Mouse (Mus musculus) embryonic fibroblast, embryonic 13.5 days (primary cell): ENCODE results near the gene Tsc22d4. TPM values are rescaled to one million over a fixed set of nuclear protein-coding genes. Genes with fewer than 3 reads are reported as not detected.
A peak's percentile ranks its signal among the peaks of the same experiment; 100 is the strongest.
"Not testable (repeated sequence)": the region's sequence is repeated elsewhere in the genome, so short reads cannot be mapped to it uniquely, and the experiment has no call there.

ENCODE experiments used
- H3K27ac ChIP-seq: 2 replicates; pipeline ENCODE4 v1.5.1; 2012; ENCODE audit warnings: low read length, control low read depth, inconsistent platforms; ENCODE audit not compliant: insufficient read depth
- H3K4me1 ChIP-seq: 2 replicates; pipeline ENCODE4 v1.6.1; 2011; ENCODE audit warnings: low read length; ENCODE audit not compliant: control insufficient read depth, insufficient read depth
- H3K4me3 ChIP-seq: 2 replicates; pipeline ENCODE4 v1.5.1; 2011; ENCODE audit warnings: mild to moderate bottlenecking, control low read depth, low read length; ENCODE audit not compliant: insufficient read depth
- CTCF ChIP-seq: IDR thresholded peaks from 2 replicates; pipeline ENCODE4 v1.5.1; 2011; ENCODE audit warnings: mild to moderate bottlenecking, control low read depth, low read length, moderate library complexity, borderline replicate concordance; ENCODE audit not compliant: insufficient read depth
- POLR2A ChIP-seq: IDR thresholded peaks from 2 replicates; pipeline ENCODE4 v1.6.1; 2011; ENCODE audit warnings: low read depth, mild to moderate bottlenecking, control low read depth, low read length, moderate library complexity
- polyA plus RNA-seq: library from polyadenylated mRNA; stranded (reverse); fragments of >200 nt; gene quantifications from 2 replicates; pipeline ENCODE4 v1.2.4, GENCODE M21; 2011; ENCODE audit warnings: low read depth; ENCODE audit not compliant: missing spikeins, insufficient read length

The Tsc22d4 gene
- polyA plus RNA-seq, 1 experiment, result 71.5 TPM

DNA sequence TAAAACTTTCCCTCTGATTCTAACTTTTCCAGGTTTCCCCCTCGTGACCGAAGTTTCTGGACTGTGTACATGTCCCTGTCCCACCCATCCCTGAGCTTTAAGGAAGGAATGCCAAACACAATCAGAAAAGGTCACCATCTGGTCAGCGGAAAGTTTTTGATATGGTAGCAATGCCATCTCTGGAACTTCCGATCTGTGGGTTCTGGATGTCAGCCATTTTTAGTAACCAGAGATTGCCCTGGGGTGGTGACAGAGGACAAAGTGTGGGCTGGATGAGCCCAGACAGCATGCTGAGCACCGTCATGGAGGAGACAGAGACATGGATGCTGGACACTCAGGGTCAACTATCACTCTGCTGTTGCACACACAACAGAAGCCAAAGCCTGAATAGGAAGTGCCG is 26.4 kb upstream of the Tsc22d4 start:
- H3K27ac ChIP-seq, result no peak overlapping the region
- TF ChIP-seq CTCF, result no peak
- no peak for TF ChIP-seq POLR2A
- H3K4me1 ChIP-seq, result no peaks in the 10 kb centered on the region
- H3K4me3 ChIP-seq, result no peak overlapping the region

DNA sequence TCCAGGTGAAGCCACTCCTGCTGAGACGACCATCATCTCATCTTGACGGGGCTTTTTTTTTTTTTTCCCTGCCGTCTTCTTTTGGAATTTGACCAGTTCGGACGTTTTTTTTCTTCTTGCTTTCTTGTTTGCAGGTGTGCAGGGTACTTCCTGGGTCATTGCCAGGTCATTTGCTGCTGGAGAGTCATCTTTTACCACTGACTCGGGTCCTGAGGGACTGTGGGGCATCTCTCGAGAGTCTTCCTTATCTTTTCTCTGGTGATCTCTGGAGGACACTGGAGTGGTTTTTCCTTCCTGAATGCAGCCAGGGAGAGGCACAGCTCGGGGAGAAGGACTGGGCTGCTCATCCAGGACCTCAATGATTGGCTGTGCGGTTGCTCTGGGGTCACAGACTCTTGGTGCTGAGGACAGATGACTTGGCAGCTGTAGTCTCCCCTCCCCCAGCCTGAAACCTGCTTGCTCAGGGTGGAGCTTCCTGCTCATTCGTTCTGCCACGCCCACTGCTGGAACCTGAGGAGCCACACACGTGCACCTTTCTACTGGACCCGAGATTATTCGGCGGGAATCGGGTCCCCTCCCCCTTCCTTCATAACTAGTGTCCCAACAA is 24.9 kb upstream of the Tsc22d4 start:
- not testable (repeated sequence) for H3K4me3 ChIP-seq, H3K27ac ChIP-seq, H3K4me1 ChIP-seq

DNA sequence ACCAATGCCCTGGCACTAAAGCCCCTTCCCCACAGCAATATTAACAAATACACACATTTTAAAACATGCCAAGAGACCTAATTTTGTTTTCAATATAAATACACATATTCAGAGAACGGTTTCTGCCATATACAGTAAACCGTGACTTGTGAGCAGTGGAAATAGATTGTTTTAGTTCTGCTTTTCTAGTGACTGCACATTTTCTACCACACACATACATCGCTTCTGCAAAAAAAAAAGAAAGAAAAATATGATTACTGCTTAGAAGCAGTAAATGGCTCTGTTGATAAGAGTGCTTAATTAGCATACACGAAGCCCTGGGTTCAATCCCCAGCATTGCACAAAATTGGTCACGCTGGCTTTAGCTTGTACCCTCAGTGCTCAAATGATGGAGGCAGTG is 21.7 kb upstream of the Tsc22d4 start:
- no peaks in the 10 kb centered on the region for H3K4me1 ChIP-seq
- no peak for TF ChIP-seq POLR2A
- no peak for TF ChIP-seq CTCF
- H3K27ac ChIP-seq, result no peak overlapping the region
- H3K4me3 ChIP-seq, result no peak overlapping the region

DNA sequence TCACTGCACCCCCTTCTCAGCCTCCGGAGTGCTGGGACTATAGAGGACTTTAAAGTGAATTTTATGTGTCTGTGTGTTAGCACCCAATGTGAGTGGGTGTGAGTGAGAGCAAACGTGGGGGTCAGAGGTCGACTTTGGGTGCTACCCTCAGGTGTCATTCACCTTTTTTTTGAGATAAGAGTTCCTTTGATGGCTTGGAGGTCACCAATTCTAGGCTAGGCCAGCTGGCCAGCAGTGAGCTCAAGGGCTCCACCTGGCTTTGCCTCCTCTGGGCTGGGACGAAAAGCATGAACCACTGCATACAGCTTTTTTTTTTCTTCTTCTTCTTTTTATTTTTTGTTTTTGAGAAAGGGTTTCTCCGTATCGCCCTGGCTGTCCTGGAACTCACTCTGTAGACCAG is 18.8 kb upstream of the Tsc22d4 start:
- no peak overlapping the region for H3K4me3 ChIP-seq
- H3K27ac ChIP-seq, result no peak overlapping the region
- H3K4me1 ChIP-seq, result no peaks in the 10 kb centered on the region
- no peak for TF ChIP-seq CTCF
- TF ChIP-seq POLR2A, result no peak

DNA sequence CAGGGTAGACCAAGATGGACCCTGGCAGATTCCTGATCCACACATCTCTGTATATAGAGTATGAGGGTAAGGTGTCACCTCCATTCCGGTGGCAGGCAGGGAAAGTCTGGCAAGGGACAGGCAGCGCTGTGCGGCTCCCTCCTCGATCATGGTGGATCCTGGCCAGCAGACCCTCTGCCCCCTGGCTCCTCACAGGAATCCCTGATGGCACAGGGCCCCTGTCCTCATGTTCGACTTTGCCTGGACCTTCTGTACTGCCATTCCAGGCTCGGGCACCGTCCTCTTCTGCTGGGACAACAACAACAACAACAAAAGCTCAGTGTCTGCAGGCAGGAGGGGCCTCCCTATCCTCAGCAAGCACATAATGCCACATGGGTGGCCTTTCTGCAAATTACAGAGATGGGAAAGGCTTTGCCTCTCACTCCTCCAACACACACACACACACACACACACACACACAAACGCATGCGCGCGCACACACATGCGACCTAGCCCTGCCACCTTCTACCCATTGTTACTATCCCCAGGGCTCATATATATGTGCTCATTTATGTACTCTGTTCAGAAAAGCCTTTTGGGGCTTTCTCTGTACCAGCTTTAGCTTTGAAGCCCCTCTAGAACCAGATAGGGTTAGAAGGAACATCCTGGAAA is 11.8 kb upstream of the Tsc22d4 start:
- Histone ChIP-seq H3K4me1 (no peaks in the 10 kb centered on the region), H3K27ac (no peak overlapping the region), H3K4me3 (no peak overlapping the region)
- TF ChIP-seq CTCF, result no peak

DNA sequence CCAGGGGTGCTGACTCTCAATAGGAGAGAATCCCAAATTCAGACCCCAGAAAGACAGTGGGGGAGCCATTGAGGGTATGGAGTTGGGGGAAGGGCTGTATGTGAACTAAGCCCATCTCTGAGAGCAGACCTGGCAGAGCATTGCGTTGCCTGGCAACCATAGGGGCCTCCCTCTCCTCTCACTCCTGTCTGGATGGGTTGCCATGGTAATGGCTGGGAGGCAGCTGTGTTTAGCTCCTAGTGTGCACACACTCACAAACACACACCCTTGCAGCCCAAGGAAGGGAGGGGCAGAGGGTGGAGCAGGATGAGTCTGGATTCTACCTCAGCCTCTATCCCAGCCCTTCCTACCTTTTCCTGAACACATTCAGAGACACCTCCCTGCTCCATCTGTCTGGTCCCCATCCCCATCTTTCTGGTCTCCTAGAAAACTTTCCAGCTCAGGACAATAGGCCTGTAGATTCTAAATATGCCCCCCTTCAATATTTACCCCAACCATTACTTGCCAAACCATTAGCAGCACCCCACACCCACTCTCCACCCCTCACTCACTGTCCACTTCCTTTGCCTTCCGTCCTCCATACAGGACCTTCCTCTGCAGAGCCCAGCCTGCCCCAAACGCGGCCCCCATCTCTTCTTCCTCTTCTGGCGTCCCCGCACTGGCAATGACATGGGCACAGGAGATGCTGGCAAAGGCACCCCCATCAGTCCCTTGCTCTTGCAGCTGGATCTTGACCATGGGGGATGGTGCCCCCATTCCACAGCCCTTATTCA is 11.1 kb upstream of the Tsc22d4 start:
- Histone ChIP-seq H3K4me3 (no peak overlapping the region), H3K27ac (no peak overlapping the region), H3K4me1 (peaks cover 4% of the 10 kb centered on the region)
- TF ChIP-seq CTCF (no peak), POLR2A (no peak)

DNA sequence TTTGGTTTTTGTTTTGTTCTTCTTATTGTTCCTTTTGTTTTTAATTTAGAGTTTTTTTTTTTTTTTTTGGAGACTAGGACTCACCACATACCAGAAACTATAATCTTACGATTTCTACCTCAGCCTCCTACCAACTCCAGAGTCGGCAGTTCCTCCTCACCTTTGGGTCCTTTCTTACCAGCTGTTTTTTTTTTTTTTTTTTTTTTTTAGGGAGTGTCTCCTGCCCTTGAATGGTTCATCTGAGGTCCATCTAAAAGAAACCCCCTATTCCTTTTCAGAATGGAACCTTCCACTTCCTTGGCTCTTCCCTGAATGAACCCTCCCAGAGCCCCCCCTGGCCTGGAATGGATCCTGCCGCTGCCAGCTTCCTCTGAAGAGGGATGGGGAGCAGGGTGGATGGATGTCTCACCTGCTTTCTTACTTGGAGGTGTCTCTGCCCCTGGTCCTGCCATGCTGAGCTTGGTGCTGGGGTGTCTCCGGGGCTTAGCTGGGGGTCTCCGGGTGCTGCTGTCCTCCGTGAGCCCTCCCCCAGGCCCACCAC is 8.1 kb upstream of the Tsc22d4 start:
- Histone ChIP-seq H3K4me1 (peaks cover 11% of the 10 kb centered on the region), H3K4me3 (no peak overlapping the region), H3K27ac (no peak overlapping the region)
- TF ChIP-seq POLR2A, result no peak
- no peak for TF ChIP-seq CTCF

DNA sequence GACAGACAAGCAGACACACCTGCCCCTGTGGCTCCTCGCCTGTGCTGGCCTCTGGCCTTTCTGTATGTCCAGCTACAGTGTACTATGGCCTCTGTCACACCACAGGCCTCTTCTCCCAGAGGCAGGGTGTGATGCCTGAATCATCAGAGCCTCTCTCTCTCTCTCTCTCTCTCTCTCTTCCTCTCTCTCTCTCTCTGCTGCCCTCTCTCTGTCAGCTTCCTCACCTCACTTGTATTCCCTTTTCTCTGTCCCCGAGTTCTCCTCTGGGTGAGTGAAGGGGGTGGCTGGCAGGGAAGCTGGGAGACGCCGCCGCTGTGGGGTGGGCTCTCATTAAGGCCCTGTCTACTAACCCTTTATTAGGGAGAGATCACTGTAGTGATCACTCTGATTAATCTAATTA is 7.0 kb upstream of the Tsc22d4 start:
- H3K4me3 ChIP-seq, result no peak overlapping the region

DNA sequence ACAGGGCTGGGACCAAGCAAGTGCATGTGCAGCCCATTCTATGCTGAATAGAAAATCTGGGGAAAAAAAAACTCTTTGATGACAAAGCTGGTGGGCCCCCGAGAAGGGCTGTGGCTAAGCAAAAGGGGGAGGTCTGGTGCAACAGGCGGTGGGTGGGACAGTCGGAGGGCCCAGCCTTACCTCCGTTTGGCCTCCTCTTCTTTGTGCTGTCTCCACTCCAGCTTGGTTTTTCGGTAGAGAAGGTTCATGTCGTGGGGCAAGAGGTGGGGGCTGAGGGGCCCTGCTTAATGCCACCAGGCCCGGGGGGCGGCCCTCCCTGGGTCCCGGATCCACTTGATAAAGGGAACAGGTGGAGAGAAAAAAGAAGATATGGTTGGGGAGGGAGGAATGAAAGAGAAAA is 6.1 kb upstream of the Tsc22d4 start:
- Histone ChIP-seq H3K4me1 (peaks cover 11% of the 10 kb centered on the region), H3K27ac (no peak overlapping the region), H3K4me3 (no peak overlapping the region)
- TF ChIP-seq POLR2A (no peak), CTCF (no peak)

More for the DNA sequence above, 7.0 kb upstream of the Tsc22d4 start:
- no peak for TF ChIP-seq CTCF
- TF ChIP-seq POLR2A, result no peak
- Histone ChIP-seq H3K27ac (no peak overlapping the region; the same call in 1 of the 2 replicates), H3K4me1 (peaks cover 11% of the 10 kb centered on the region)

DNA sequence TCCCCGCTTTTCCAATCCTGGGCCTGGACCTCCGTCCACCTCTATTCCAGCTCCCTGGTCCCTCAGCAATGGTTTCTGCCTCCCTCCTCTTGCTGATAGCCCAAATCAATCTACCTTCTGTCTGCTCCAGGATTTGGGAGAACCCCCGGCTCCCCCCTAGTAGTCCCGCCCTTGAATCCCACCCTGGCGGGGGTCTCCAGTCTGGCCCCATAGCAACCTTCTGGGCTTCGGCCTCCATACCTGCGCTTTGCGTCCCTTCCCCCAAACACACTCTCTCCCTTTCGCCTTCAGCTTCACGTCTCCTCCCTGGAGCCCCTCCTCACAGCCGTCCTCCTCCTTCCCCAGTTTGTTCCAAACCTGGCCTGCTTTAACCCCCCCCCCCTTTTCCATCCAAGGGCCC is 5.0 kb upstream of the Tsc22d4 start:
- Histone ChIP-seq H3K27ac (no peak overlapping the region), H3K4me1 (peaks cover 11% of the 10 kb centered on the region), H3K4me3 (peak overlapping the region; percentile 84)
- TF ChIP-seq CTCF (no peak), POLR2A (no peak)
